Mouse (Mus musculus): ENCODE measurements around the gene Olfr159.

DNA sequence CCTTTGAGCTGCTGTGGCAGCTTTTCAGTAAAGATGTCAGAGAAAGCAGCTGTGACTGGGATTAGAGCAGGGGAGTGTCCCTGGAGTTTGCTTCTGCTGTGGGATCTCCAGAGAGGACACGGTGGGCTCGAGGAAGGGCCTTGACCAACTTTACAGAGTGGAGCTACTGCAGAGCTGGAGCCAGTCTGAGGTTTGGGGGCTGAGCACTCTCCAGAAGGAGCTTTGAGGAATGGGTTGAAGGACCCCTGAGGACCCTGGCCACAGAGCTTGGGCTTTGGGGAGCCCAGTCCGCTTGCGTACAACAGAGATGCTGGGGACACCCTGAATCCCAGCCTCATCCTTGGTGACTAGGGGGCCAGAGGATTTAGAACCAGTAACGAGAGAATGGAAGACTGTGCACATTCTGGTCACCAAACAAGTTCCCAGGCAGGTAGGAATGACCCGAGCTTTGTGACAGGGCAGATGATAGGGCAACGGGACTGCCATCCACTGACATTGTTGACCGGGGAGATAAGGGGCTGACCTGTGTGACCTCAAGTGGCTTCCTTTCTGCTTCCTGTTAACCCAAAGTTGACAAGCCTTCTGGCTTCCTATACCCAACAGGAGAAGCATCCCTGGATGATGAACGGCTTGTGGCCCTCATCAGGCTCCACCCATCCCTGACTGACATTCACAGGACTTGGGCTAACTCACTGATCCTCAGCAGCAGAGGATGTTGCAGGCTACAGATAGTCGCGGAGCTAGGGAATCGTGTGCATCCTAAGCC, 44.4 kb downstream of the Olfr159 start:
- TF ChIP-seq CTCF (IDR thresholded peaks at IDR 0.05; ENCODE audit: extremely low read depth, insufficient read length, insufficient replicate concordance, low read depth, low read length) (no peak), POLR2A (IDR thresholded peaks at IDR 0.05; ENCODE audit: low read depth, low read length) (no peak)
